Mouse (Mus musculus): ENCODE results near the gene Ndufs6. TPM values are rescaled to one million over a fixed set of nuclear protein-coding genes. Genes with fewer than 3 reads are reported as not detected.

The Ndufs6 gene
- polyA plus RNA-seq, 1 experiment: 254 TPM

DNA sequence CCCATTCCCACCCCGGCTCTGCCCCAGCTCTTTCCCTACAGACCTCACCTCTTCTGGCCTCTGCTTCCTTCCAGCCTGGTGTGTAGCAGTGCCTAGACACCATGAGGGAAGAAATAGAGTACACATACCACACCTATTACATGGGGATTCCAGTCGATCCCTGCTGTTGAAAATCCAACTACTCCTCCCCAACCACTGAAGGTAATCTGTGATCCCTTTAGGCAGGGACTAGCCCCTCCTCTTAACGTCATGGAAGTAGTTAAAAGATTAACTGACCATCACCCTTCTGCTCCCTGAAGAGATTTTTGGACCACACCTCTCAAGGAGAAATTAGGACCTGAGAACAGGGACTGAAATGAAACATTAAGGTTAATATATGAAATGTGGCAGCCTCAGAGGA is 18.8 kb upstream of the Ndufs6 start:
- no peaks in the 10 kb centered on the region for H3K27me3 ChIP-seq (ENCODE audit: control insufficient read depth, insufficient read depth, insufficient read length)
- TF ChIP-seq CEBPB (IDR thresholded peaks at IDR 0.05; ENCODE audit: insufficient read depth, poor library complexity, severe bottlenecking) (no peak), MAX (IDR thresholded peaks at IDR 0.05; ENCODE audit: low read depth) (no peak), POLR2AphosphoS2 (IDR thresholded peaks at IDR 0.05; ENCODE audit: insufficient read length, low read depth) (no peak), MYOD1 (IDR thresholded peaks at IDR 0.05; ENCODE audit: control insufficient read depth in 1 of 3, insufficient read length in 2 of 3, low read depth in 2 of 3) (no peak), TCF12 (IDR thresholded peaks at IDR 0.05; ENCODE audit: insufficient read depth, poor library complexity, severe bottlenecking) (no peak), TCF3 (IDR thresholded peaks at IDR 0.05; ENCODE audit: insufficient read length, low read depth) (no peak), MYOG (IDR thresholded peaks at IDR 0.05; ENCODE audit: control insufficient read depth in 1 of 3, insufficient read depth in 1 of 3, insufficient read length in 2 of 3, low read depth in 2 of 3) (no peak), USF1 (IDR thresholded peaks at IDR 0.05; ENCODE audit: low read depth) (no peak)
- no peaks in the 10 kb centered on the region for H3K79me2 ChIP-seq (ENCODE audit: control insufficient read depth, insufficient read depth)
- H3K36me3 ChIP-seq (ENCODE audit: control insufficient read depth, insufficient read depth): no peaks in the 10 kb centered on the region
- H3K4me2 ChIP-seq (ENCODE audit: low read depth): no peak overlapping the region
- H3K4me3 ChIP-seq: no peak overlapping the region
- H3ac ChIP-seq (ENCODE audit: control insufficient read depth, insufficient read length): no peak overlapping the region

- no peak overlapping the region for H3K4me2 ChIP-seq (ENCODE audit: low read depth)
- TF ChIP-seq MYOG (IDR thresholded peaks at IDR 0.05; ENCODE audit: control insufficient read depth in 1 of 3, insufficient read depth in 1 of 3, insufficient read length in 2 of 3, low read depth in 2 of 3) (no peak), CEBPB (IDR thresholded peaks at IDR 0.05; ENCODE audit: insufficient read depth, poor library complexity, severe bottlenecking) (no peak), POLR2AphosphoS2 (IDR thresholded peaks at IDR 0.05; ENCODE audit: insufficient read length, low read depth) (no peak), SRF (IDR thresholded peaks at IDR 0.05; ENCODE audit: control insufficient read depth, insufficient read length, low read depth) (no peak), TCF12 (IDR thresholded peaks at IDR 0.05; ENCODE audit: insufficient read depth, poor library complexity, severe bottlenecking) (no peak), MYOD1 (IDR thresholded peaks at IDR 0.05; ENCODE audit: control insufficient read depth in 1 of 3, insufficient read length in 2 of 3, low read depth in 2 of 3) (no peak), E2F4 (IDR thresholded peaks at IDR 0.05; ENCODE audit: insufficient read depth) (no peak), USF1 (IDR thresholded peaks at IDR 0.05; ENCODE audit: low read depth) (no peak), TCF3 (IDR thresholded peaks at IDR 0.05; ENCODE audit: insufficient read length, low read depth) (no peak), MAX (IDR thresholded peaks at IDR 0.05; ENCODE audit: low read depth) (no peak), REST (IDR thresholded peaks at IDR 0.05; ENCODE audit: insufficient read depth, insufficient read length) (no peak), POLR2A (IDR thresholded peaks at IDR 0.05; ENCODE audit: insufficient read length, low read depth) (no peak)
- no peak overlapping the region for H3ac ChIP-seq (ENCODE audit: control insufficient read depth, insufficient read length)
- H3K4me3 ChIP-seq: no peak overlapping the region
- no peaks in the 10 kb centered on the region for H3K27me3 ChIP-seq (ENCODE audit: control insufficient read depth, insufficient read depth, insufficient read length)
- no peaks in the 10 kb centered on the region for H3K79me2 ChIP-seq (ENCODE audit: control insufficient read depth, insufficient read depth)
- no peaks in the 10 kb centered on the region for H3K36me3 ChIP-seq (ENCODE audit: control insufficient read depth, insufficient read depth)
Observed at GRCm38 (mm10) chr13:73346743-73347142, 18.4 kb upstream of the Ndufs6 start.

DNA sequence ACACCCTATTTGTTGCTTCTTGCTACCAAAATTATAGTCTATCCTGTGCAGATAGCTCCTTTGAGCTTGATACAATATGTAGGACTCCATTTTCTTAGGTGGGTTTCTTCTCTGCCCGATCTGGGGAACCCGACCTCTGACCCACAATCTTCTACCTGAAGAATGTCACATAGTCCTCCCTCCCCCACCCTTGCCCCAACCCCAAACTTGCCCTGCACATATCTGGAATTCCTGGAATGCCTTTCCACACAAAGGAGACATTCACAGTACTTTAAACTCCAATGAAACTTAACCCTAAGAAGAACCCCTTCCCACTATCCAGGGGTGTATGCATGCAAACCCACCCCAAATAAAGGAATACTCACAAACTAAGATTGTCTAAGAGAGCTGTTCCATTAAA is 17.8 kb upstream of the Ndufs6 start:
- Histone ChIP-seq H3K79me2 (ENCODE audit: control insufficient read depth, insufficient read depth) (no peaks in the 10 kb centered on the region), H3ac (ENCODE audit: control insufficient read depth, insufficient read length) (no peak overlapping the region), H3K4me2 (ENCODE audit: low read depth) (no peak overlapping the region), H3K4me3 (no peak overlapping the region), H3K27me3 (ENCODE audit: control insufficient read depth, insufficient read depth, insufficient read length) (no peaks in the 10 kb centered on the region), H3K36me3 (ENCODE audit: control insufficient read depth, insufficient read depth) (no peaks in the 10 kb centered on the region)
- TF ChIP-seq POLR2AphosphoS2 (IDR thresholded peaks at IDR 0.05; ENCODE audit: insufficient read length, low read depth) (no peak), SRF (IDR thresholded peaks at IDR 0.05; ENCODE audit: control insufficient read depth, insufficient read length, low read depth) (no peak), MYOG (IDR thresholded peaks at IDR 0.05; ENCODE audit: control insufficient read depth in 1 of 3, insufficient read depth in 1 of 3, insufficient read length in 2 of 3, low read depth in 2 of 3) (no peak), TCF12 (IDR thresholded peaks at IDR 0.05; ENCODE audit: insufficient read depth, poor library complexity, severe bottlenecking) (no peak), MYOD1 (IDR thresholded peaks at IDR 0.05; ENCODE audit: control insufficient read depth in 1 of 3, insufficient read length in 2 of 3, low read depth in 2 of 3) (no peak), USF1 (IDR thresholded peaks at IDR 0.05; ENCODE audit: low read depth) (no peak), REST (IDR thresholded peaks at IDR 0.05; ENCODE audit: insufficient read depth, insufficient read length) (no peak), CEBPB (IDR thresholded peaks at IDR 0.05; ENCODE audit: insufficient read depth, poor library complexity, severe bottlenecking) (no peak), MAX (IDR thresholded peaks at IDR 0.05; ENCODE audit: low read depth) (no peak), POLR2A (IDR thresholded peaks at IDR 0.05; ENCODE audit: insufficient read length, low read depth) (no peak), E2F4 (IDR thresholded peaks at IDR 0.05; ENCODE audit: insufficient read depth) (no peak), TCF3 (IDR thresholded peaks at IDR 0.05; ENCODE audit: insufficient read length, low read depth) (no peak)

DNA sequence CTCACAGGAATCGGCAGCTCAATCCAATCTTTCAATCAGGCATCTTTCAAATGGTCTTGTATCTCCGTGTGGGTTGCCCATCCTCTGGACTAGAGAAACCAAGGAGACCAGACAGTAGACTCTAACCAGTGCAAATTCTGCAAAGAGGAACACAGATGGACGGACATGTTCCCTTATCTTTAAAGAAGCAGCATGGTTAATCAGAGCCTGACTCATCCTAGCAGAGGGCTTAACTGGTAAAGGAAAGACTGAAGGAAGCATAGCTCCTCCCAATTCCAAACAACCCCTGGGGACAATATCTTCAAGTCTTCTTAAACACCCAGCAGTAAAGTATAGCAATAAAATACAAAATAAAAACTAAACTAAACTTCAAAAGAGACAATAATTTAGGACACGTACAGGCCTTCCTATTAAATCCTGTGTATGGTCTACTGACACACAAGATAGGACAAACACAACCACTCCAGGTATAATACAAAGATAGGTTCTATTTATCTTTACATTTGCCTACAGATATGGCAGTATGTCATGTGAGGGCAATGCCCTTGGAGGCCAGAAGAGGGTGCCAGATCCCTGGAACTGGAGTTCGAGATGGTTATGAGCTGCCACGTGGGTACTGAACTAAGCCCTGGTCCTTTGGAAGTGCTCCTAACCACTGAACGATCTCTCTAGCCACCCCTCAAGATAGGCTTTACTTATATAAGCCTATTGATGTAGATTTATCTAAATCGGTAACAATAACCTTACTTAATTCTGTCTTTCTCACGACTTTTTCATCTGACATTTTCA is 17.0 kb upstream of the Ndufs6 start:
- H3K4me3 ChIP-seq: no peak overlapping the region
- TF ChIP-seq E2F4 (IDR thresholded peaks at IDR 0.05; ENCODE audit: insufficient read depth) (no peak), TCF3 (IDR thresholded peaks at IDR 0.05; ENCODE audit: insufficient read length, low read depth) (no peak), USF1 (IDR thresholded peaks at IDR 0.05; ENCODE audit: low read depth) (no peak), POLR2AphosphoS2 (IDR thresholded peaks at IDR 0.05; ENCODE audit: insufficient read length, low read depth) (no peak), SRF (IDR thresholded peaks at IDR 0.05; ENCODE audit: control insufficient read depth, insufficient read length, low read depth) (no peak), POLR2A (IDR thresholded peaks at IDR 0.05; ENCODE audit: insufficient read length, low read depth) (no peak), TCF12 (IDR thresholded peaks at IDR 0.05; ENCODE audit: insufficient read depth, poor library complexity, severe bottlenecking) (no peak), REST (IDR thresholded peaks at IDR 0.05; ENCODE audit: insufficient read depth, insufficient read length) (no peak)
- H3K27me3 ChIP-seq (ENCODE audit: control insufficient read depth, insufficient read depth, insufficient read length): peaks cover 2% of the 10 kb centered on the region
- H3K4me2 ChIP-seq (ENCODE audit: low read depth): no peak overlapping the region
- no peaks in the 10 kb centered on the region for H3K79me2 ChIP-seq (ENCODE audit: control insufficient read depth, insufficient read depth)
- no peak overlapping the region for H3ac ChIP-seq (ENCODE audit: control insufficient read depth, insufficient read length)
- H3K36me3 ChIP-seq (ENCODE audit: control insufficient read depth, insufficient read depth): no peaks in the 10 kb centered on the region
